Mouse (Mus musculus): ENCODE data around the gene Phactr3.
A peak's percentile ranks its signal among the peaks of the same experiment; 100 is the strongest.

Gene Phactr3

GRCm38 (mm10) chr2:178257986-178258555 is 139.3 kb downstream of the Phactr3 start:
- no peak for DNase-seq (ENCODE audit: low spot score)

- DNase-seq (ENCODE audit: low spot score) = no peak
Observed at GRCm38 (mm10) chr2:178263055-178263454, 144.3 kb downstream of the Phactr3 start.

- DNase-seq (ENCODE audit: low spot score) = peak; percentile 80
Observed at GRCm38 (mm10) chr2:178264389-178264788, 145.6 kb downstream of the Phactr3 start.

- DNase-seq (ENCODE audit: low spot score) = peak; percentile 50
Observed at GRCm38 (mm10) chr2:178265454-178265853, 146.7 kb downstream of the Phactr3 start.

GRCm38 (mm10) chr2:178270794-178271193 is 152.0 kb downstream of the Phactr3 start:
- no peak for DNase-seq (ENCODE audit: low spot score)

- no peak for DNase-seq (ENCODE audit: low spot score)
Observed at GRCm38 (mm10) chr2:178272350-178272749, 153.6 kb downstream of the Phactr3 start.

GRCm38 (mm10) chr2:178274126-178274525 is 155.4 kb downstream of the Phactr3 start:
- no peak for DNase-seq (ENCODE audit: low spot score)

GRCm38 (mm10) chr2:178277206-178277605 is 158.4 kb downstream of the Phactr3 start:
- DNase-seq (ENCODE audit: low spot score) = no peak

GRCm38 (mm10) chr2:178281183-178281582 is 162.4 kb downstream of the Phactr3 start:
- no peak for DNase-seq (ENCODE audit: low spot score)

GRCm38 (mm10) chr2:178287285-178287684 is 168.5 kb downstream of the Phactr3 start:
- DNase-seq (ENCODE audit: low spot score) = no peak

- no peak for DNase-seq (ENCODE audit: low spot score)
Observed at GRCm38 (mm10) chr2:178288666-178289065, 169.9 kb downstream of the Phactr3 start.

GRCm38 (mm10) chr2:178303453-178304187 is 184.8 kb downstream of the Phactr3 start:
- DNase-seq (ENCODE audit: low spot score) = no peak

GRCm38 (mm10) chr2:178304188-178304529 is 185.4 kb downstream of the Phactr3 start:
- DNase-seq (ENCODE audit: low spot score) = no peak

- no peak for DNase-seq (ENCODE audit: low spot score)
Observed at GRCm38 (mm10) chr2:178304669-178305068, 185.9 kb downstream of the Phactr3 start.

GRCm38 (mm10) chr2:178313539-178313938 is 194.8 kb downstream of the Phactr3 start:
- DNase-seq (ENCODE audit: low spot score) = no peak

- DNase-seq (ENCODE audit: low spot score) = no peak
Observed at GRCm38 (mm10) chr2:178316281-178316680, 197.5 kb downstream of the Phactr3 start.

- no peak for DNase-seq (ENCODE audit: low spot score)
Observed at GRCm38 (mm10) chr2:178319766-178320165, 201.0 kb downstream of the Phactr3 start.

- DNase-seq (ENCODE audit: low spot score) = no peak
Observed at GRCm38 (mm10) chr2:178321271-178321670, 202.5 kb downstream of the Phactr3 start.

GRCm38 (mm10) chr2:178324410-178324809 is 205.6 kb downstream of the Phactr3 start:
- no peak for DNase-seq (ENCODE audit: low spot score)

GRCm38 (mm10) chr2:178324818-178325217 is 206.0 kb downstream of the Phactr3 start:
- DNase-seq (ENCODE audit: low spot score) = no peak

- DNase-seq (ENCODE audit: low spot score) = no peak
Observed at GRCm38 (mm10) chr2:178326067-178326466, 207.3 kb downstream of the Phactr3 start.

- DNase-seq (ENCODE audit: low spot score) = no peak
Observed at GRCm38 (mm10) chr2:178326750-178327465, 208.1 kb downstream of the Phactr3 start.

- peak; percentile 83 for DNase-seq (ENCODE audit: low spot score)
Observed at GRCm38 (mm10) chr2:178327466-178328040, 208.8 kb downstream of the Phactr3 start.
